Mouse (Mus musculus): ENCODE measurements around the gene Nxn. TPM values are rescaled to one million over a fixed set of nuclear protein-coding genes. Genes with fewer than 3 reads are reported as not detected.
"Not testable (repeated sequence)": the region's sequence is repeated elsewhere in the genome, so short reads cannot be mapped to it uniquely, and the experiment has no call there.

The Nxn gene
- total RNA-seq, 2 experiments from 2014 or later = 12.3 to 15.7 TPM

- intact Hi-C loops (cut with DNase I) = loop anchor here (2.0 kb wide), 1 partner anchor 27 kb away; the partner anchor contains the start of genes Dbil5 and Gemin4
- DNase-seq = no peak
Measured at GRCm38 (mm10) chr11:76243811-76244546, 155.0 kb downstream of the Nxn start.

- peak; percentile 91 to 92 for DNase-seq
- intact Hi-C loops (cut with DNase I) = loop anchor here (2.0 kb wide), 1 partner anchor 26 kb away; the partner anchor contains the start of genes Dbil5 and Gemin4
Measured at GRCm38 (mm10) chr11:76242901-76243810, 155.8 kb downstream of the Nxn start, which contains the start of the genes Mrm3 and Glod4. Gene Mrm3 (plus strand): TSS chr11:76243715. Gene Glod4 (minus strand): TSS chr11:76243725.

GRCm38 (mm10) chr11:76239750-76240149 lies 159.2 kb downstream of the Nxn start:
- DNase-seq = no peak
- intact Hi-C loops (cut with DNase I) = no loop called here

GRCm38 (mm10) chr11:76236136-76236535 lies 162.8 kb downstream of the Nxn start:
- no peak for DNase-seq
- intact Hi-C loops (cut with DNase I) = no loop called here

GRCm38 (mm10) chr11:76225051-76225450 lies 173.9 kb downstream of the Nxn start:
- DNase-seq = no peak
- intact Hi-C loops (cut with DNase I) = no loop called here

- DNase-seq = no peak
- intact Hi-C loops (cut with DNase I) = no loop called here
Measured at GRCm38 (mm10) chr11:76224631-76225030, 174.3 kb downstream of the Nxn start.

GRCm38 (mm10) chr11:76217390-76217800 lies 181.5 kb downstream of the Nxn start, which contains the start of the genes Dbil5 and Gemin4:
Gene Dbil5 (plus strand): TSS chr11:76217608.
Gene Gemin4 (minus strand): TSS chr11:76217664.
- intact Hi-C loops (cut with DNase I) = loop anchor here (2.0 kb wide), 2 partner anchors 25 to 39 kb away; partner anchors contain the start of genes Fam57a, Glod4, Mrm3 and Vps53
- DNase-seq = peak; percentile 95 to 97

GRCm38 (mm10) chr11:76216681-76217389 lies 182.1 kb downstream of the Nxn start:
- intact Hi-C loops (cut with DNase I) = loop anchor here (2.0 kb wide), 2 partner anchors 26 to 38 kb away; partner anchors contain the start of genes Fam57a, Glod4, Mrm3 and Vps53
- DNase-seq = peak; percentile 34 to 52

GRCm38 (mm10) chr11:76216049-76216540 lies 182.8 kb downstream of the Nxn start:
- DNase-seq = no peak
- intact Hi-C loops (cut with DNase I) = loop anchor here (2.0 kb wide), 2 partner anchors 27 to 37 kb away; partner anchors contain the start of genes Fam57a, Glod4, Mrm3 and Vps53

GRCm38 (mm10) chr11:76215011-76215410 lies 183.9 kb downstream of the Nxn start:
- no peak for DNase-seq
- intact Hi-C loops (cut with DNase I) = no loop called here

GRCm38 (mm10) chr11:76213841-76214240 lies 185.1 kb downstream of the Nxn start:
- intact Hi-C loops (cut with DNase I) = no loop called here
- DNase-seq = no peak

GRCm38 (mm10) chr11:76211595-76211994 lies 187.3 kb downstream of the Nxn start:
- intact Hi-C loops (cut with DNase I); DNase-seq: not testable (repeated sequence)

- DNase-seq = no peak
- intact Hi-C loops (cut with DNase I) = no loop called here
Measured at GRCm38 (mm10) chr11:76210228-76210985, 188.5 kb downstream of the Nxn start.

Other genes with a start within 250 kb of the Nxn start
- gene Vps53, start 219.5 kb downstream of the Nxn start, total RNA-seq (2021) = 10 to 100 TPM; 30.0 to 30.1 TPM
- gene Fam57a, start 219.5 kb downstream of the Nxn start, total RNA-seq (2021) = 1 to 10 TPM; 2.5 to 3.0 TPM
- gene Dbil5, start 181.5 kb downstream of the Nxn start, total RNA-seq (2021) = under 1 TPM in 1 of 2 experiments, not detected in 1; 0.49 TPM
- gene Gemin4, start 181.5 kb downstream of the Nxn start, total RNA-seq (2021) = 1 to 10 TPM; 2.3 to 4.5 TPM
- 10 to 100 TPM; 20.5 to 27.9 TPM for gene Mrm3, start 155.4 kb downstream of the Nxn start, total RNA-seq (2021)
- gene Glod4, start 155.4 kb downstream of the Nxn start, total RNA-seq (2021) = 10 to 100 TPM; 39.4 to 40.1 TPM
- 10 to 100 TPM; 42.4 to 55.2 TPM for gene Timm22, start 7.8 kb upstream of the Nxn start, total RNA-seq (2021)
- gene Abr, start 223.2 kb upstream of the Nxn start, total RNA-seq (2021) = 10 to 100 TPM; 25.8 TPM